Mouse (Mus musculus): ENCODE measurements at regions not wholly inside any gene's neighbourhood (a gene's known extent, or its start where the extent isn't known, plus 50 kb on each side); places are given as distances from the start of the nearest gene placed in this dataset.

GRCm38 (mm10) chr19:48090393-48090792, 115.4 kb upstream of the Sorcs3 start:
- no peaks in the 10 kb centered on the region for H3K36me3 ChIP-seq (ENCODE audit: control insufficient read depth, insufficient read depth, low read length)
- no peak overlapping the region for H3K27ac ChIP-seq (ENCODE audit: control insufficient read depth, insufficient read depth, low read depth, low read length)
- TF ChIP-seq CTCF (IDR thresholded peaks at IDR 0.05; ENCODE audit: control insufficient read depth, insufficient read depth, insufficient replicate concordance, low read depth, low read length) (peak; percentile 34; the same call in 1 of the 2 replicates), POLR2A (IDR thresholded peaks at IDR 0.05; ENCODE audit: control insufficient read depth, low read depth, low read length) (no peak)
- no peaks in the 10 kb centered on the region for H3K4me1 ChIP-seq (ENCODE audit: control insufficient read depth, insufficient read depth, low read length)
- no peak overlapping the region for H3K4me3 ChIP-seq (ENCODE audit: control insufficient read depth, low read depth, low read length)
- no peaks in the 10 kb centered on the region for H3K27me3 ChIP-seq (ENCODE audit: control insufficient read depth, insufficient read depth, low read length)

- TF ChIP-seq POLR2A (IDR thresholded peaks at IDR 0.05; ENCODE audit: control insufficient read depth, low read depth, low read length), result no peak
- no peak for TF ChIP-seq CTCF (IDR thresholded peaks at IDR 0.05; ENCODE audit: control insufficient read depth, insufficient read depth, insufficient replicate concordance, low read depth, low read length)
- Histone ChIP-seq H3K27ac (ENCODE audit: control insufficient read depth, insufficient read depth, low read depth, low read length) (no peak overlapping the region), H3K27me3 (ENCODE audit: control insufficient read depth, insufficient read depth, low read length) (no peaks in the 10 kb centered on the region), H3K4me3 (ENCODE audit: control insufficient read depth, low read depth, low read length) (no peak overlapping the region), H3K36me3 (ENCODE audit: control insufficient read depth, insufficient read depth, low read length) (no peaks in the 10 kb centered on the region), H3K4me1 (ENCODE audit: control insufficient read depth, insufficient read depth, low read length) (no peaks in the 10 kb centered on the region)
These were observed 108.5 kb upstream of the Sorcs3 start for GRCm38 (mm10) chr19:48097363-48097762.

- Histone ChIP-seq H3K4me1 (ENCODE audit: control insufficient read depth, insufficient read depth, low read length) (no peaks in the 10 kb centered on the region), H3K4me3 (ENCODE audit: control insufficient read depth, low read depth, low read length) (no peak overlapping the region), H3K36me3 (ENCODE audit: control insufficient read depth, insufficient read depth, low read length) (no peaks in the 10 kb centered on the region), H3K27ac (ENCODE audit: control insufficient read depth, insufficient read depth, low read depth, low read length) (no peak overlapping the region), H3K27me3 (ENCODE audit: control insufficient read depth, insufficient read depth, low read length) (no peaks in the 10 kb centered on the region)
- TF ChIP-seq CTCF (IDR thresholded peaks at IDR 0.05; ENCODE audit: control insufficient read depth, insufficient read depth, insufficient replicate concordance, low read depth, low read length) (no peak), POLR2A (IDR thresholded peaks at IDR 0.05; ENCODE audit: control insufficient read depth, low read depth, low read length) (no peak)
These were observed 107.8 kb upstream of the Sorcs3 start for GRCm38 (mm10) chr19:48097942-48098596.

- H3K27me3 ChIP-seq (ENCODE audit: control insufficient read depth, insufficient read depth, low read length), result no peaks in the 10 kb centered on the region
- no peak overlapping the region for H3K4me3 ChIP-seq (ENCODE audit: control insufficient read depth, low read depth, low read length)
- TF ChIP-seq POLR2A (IDR thresholded peaks at IDR 0.05; ENCODE audit: control insufficient read depth, low read depth, low read length) (no peak), CTCF (IDR thresholded peaks at IDR 0.05; ENCODE audit: control insufficient read depth, insufficient read depth, insufficient replicate concordance, low read depth, low read length) (no peak)
- no peaks in the 10 kb centered on the region for H3K36me3 ChIP-seq (ENCODE audit: control insufficient read depth, insufficient read depth, low read length)
- H3K4me1 ChIP-seq (ENCODE audit: control insufficient read depth, insufficient read depth, low read length), result no peaks in the 10 kb centered on the region
- no peak overlapping the region for H3K27ac ChIP-seq (ENCODE audit: control insufficient read depth, insufficient read depth, low read depth, low read length)
These were observed 104.8 kb upstream of the Sorcs3 start for GRCm38 (mm10) chr19:48100991-48101390.

- Histone ChIP-seq H3K4me3 (ENCODE audit: control insufficient read depth, low read depth, low read length) (no peak overlapping the region), H3K36me3 (ENCODE audit: control insufficient read depth, insufficient read depth, low read length) (no peaks in the 10 kb centered on the region), H3K27ac (ENCODE audit: control insufficient read depth, insufficient read depth, low read depth, low read length) (no peak overlapping the region), H3K27me3 (ENCODE audit: control insufficient read depth, insufficient read depth, low read length) (no peaks in the 10 kb centered on the region), H3K4me1 (ENCODE audit: control insufficient read depth, insufficient read depth, low read length) (no peaks in the 10 kb centered on the region)
- TF ChIP-seq POLR2A (IDR thresholded peaks at IDR 0.05; ENCODE audit: control insufficient read depth, low read depth, low read length), result no peak
- no peak for TF ChIP-seq CTCF (IDR thresholded peaks at IDR 0.05; ENCODE audit: control insufficient read depth, insufficient read depth, insufficient replicate concordance, low read depth, low read length)
These were observed 90.7 kb upstream of the Sorcs3 start for GRCm38 (mm10) chr19:48115155-48115554.

- no peaks in the 10 kb centered on the region for H3K4me1 ChIP-seq (ENCODE audit: control insufficient read depth, insufficient read depth, low read length)
- H3K27ac ChIP-seq (ENCODE audit: control insufficient read depth, insufficient read depth, low read depth, low read length), result no peak overlapping the region
- TF ChIP-seq CTCF (IDR thresholded peaks at IDR 0.05; ENCODE audit: control insufficient read depth, insufficient read depth, insufficient replicate concordance, low read depth, low read length) (no peak), POLR2A (IDR thresholded peaks at IDR 0.05; ENCODE audit: control insufficient read depth, low read depth, low read length) (no peak)
- no peaks in the 10 kb centered on the region for H3K27me3 ChIP-seq (ENCODE audit: control insufficient read depth, insufficient read depth, low read length)
- H3K4me3 ChIP-seq (ENCODE audit: control insufficient read depth, low read depth, low read length), result no peak overlapping the region
- no peaks in the 10 kb centered on the region for H3K36me3 ChIP-seq (ENCODE audit: control insufficient read depth, insufficient read depth, low read length)
These were observed 90.1 kb upstream of the Sorcs3 start for GRCm38 (mm10) chr19:48115728-48116127.

- TF ChIP-seq POLR2A (IDR thresholded peaks at IDR 0.05; ENCODE audit: control insufficient read depth, low read depth, low read length), result no peak
- TF ChIP-seq CTCF (IDR thresholded peaks at IDR 0.05; ENCODE audit: control insufficient read depth, insufficient read depth, insufficient replicate concordance, low read depth, low read length), result no peak
- Histone ChIP-seq H3K27ac (ENCODE audit: control insufficient read depth, insufficient read depth, low read depth, low read length) (no peak overlapping the region), H3K27me3 (ENCODE audit: control insufficient read depth, insufficient read depth, low read length) (no peaks in the 10 kb centered on the region), H3K4me1 (ENCODE audit: control insufficient read depth, insufficient read depth, low read length) (no peaks in the 10 kb centered on the region), H3K36me3 (ENCODE audit: control insufficient read depth, insufficient read depth, low read length) (no peaks in the 10 kb centered on the region), H3K4me3 (ENCODE audit: control insufficient read depth, low read depth, low read length) (no peak overlapping the region)
These were observed 89.1 kb upstream of the Sorcs3 start for GRCm38 (mm10) chr19:48116689-48117088.

All from testis, adult 2 months (tissue).